Mouse (Mus musculus) limb, embryonic 14.5 days (tissue): ENCODE measurements at regions not wholly inside any gene's neighbourhood (a gene's known extent, or its start where the extent isn't known, plus 50 kb on each side); places are given as distances from the start of the nearest gene placed in this dataset.
"Not testable (repeated sequence)": the region's sequence is repeated elsewhere in the genome, so short reads cannot be mapped to it uniquely, and the experiment has no call there.

Source experiments
- ATAC-seq: fragments of 200-750 bp; cut with Nextera tagmentation; 2 replicates; pipeline ENCODE4 v1.8.0; 2017; ENCODE audit warnings: low read depth, moderate number of reproducible peaks, moderate TSS enrichment; ENCODE audit not compliant: low FRiP score
- DNase-seq: peaks from one replicate; pipeline ENCODE4 v3.0.0-alpha.2; 2015; ENCODE audit warnings: low spot score
- H3K27ac ChIP-seq: fragments of 300-500 bp; sonication (generic); replicated peaks from 2 replicates; pipeline ENCODE4 v1.5.1; 2014; ENCODE audit warnings: low read depth, mild to moderate bottlenecking, low read length, moderate library complexity, mixed read lengths
- H3K27me3 ChIP-seq: fragments of 300-500 bp; sonication (generic); 2 replicates; pipeline ENCODE4 v1.6.1; 2014; ENCODE audit warnings: low read length, mixed read lengths; ENCODE audit not compliant: control insufficient read depth, insufficient read depth
- H3K36me3 ChIP-seq: fragments of 300-500 bp; sonication (generic); 2 replicates; pipeline ENCODE4 v1.6.1; 2014; ENCODE audit warnings: mild to moderate bottlenecking, low read length, moderate library complexity, mixed read lengths; ENCODE audit not compliant: control insufficient read depth, insufficient read depth
- H3K4me1 ChIP-seq: fragments of 300-500 bp; sonication (generic); 2 replicates; pipeline ENCODE4 v1.6.1; 2014; ENCODE audit warnings: antibody characterized with exemption, low read length, mixed read lengths; ENCODE audit not compliant: control insufficient read depth, insufficient read depth
- H3K4me2 ChIP-seq: fragments of 300-500 bp; sonication (generic); replicated peaks from 2 replicates; pipeline ENCODE4 v1.6.1; 2014; ENCODE audit warnings: low read depth, mild to moderate bottlenecking, low read length, moderate library complexity; ENCODE audit not compliant: severe bottlenecking
- H3K4me3 ChIP-seq: fragments of 300-500 bp; sonication (generic); replicated peaks from 2 replicates; pipeline ENCODE4 v1.5.1; 2014; ENCODE audit warnings: low read length
- H3K9ac ChIP-seq: fragments of 300-500 bp; sonication (generic); 2 replicates; pipeline ENCODE4 v1.6.1; 2014; ENCODE audit warnings: mild to moderate bottlenecking, low read depth, low read length, moderate library complexity; ENCODE audit not compliant: severe bottlenecking
- H3K9me3 ChIP-seq: fragments of 300-500 bp; sonication (generic); 2 replicates; pipeline ENCODE4 v1.6.1; 2016; ENCODE audit warnings: low read length; ENCODE audit not compliant: control insufficient read depth
- POLR2A ChIP-seq: fragments of 200-500 bp; IDR thresholded peaks from 2 replicates; pipeline ENCODE4 v1.8.0; 2012; ENCODE audit warnings: inconsistent platforms, mild to moderate bottlenecking, moderate library complexity, borderline replicate concordance; ENCODE audit not compliant: insufficient read depth, insufficient read length; ENCODE audit errors: extremely low read depth
- WGBS: fragments of 180-500 bp; shearing (Covaris S2); extraction: QIAGEN DNeasy Blood & Tissue Kit; methylation state at CpG from one replicate; pipeline ENCODE4 v1.1.7; 2014; 5-methylcytosine and 5-hydroxymethylcytosine counted together

GRCm38 (mm10) chr13:45160281-45160680 lies 81.8 kb downstream of the Gm9817 start:
- no peak overlapping the region for H3K9ac ChIP-seq
- no peaks in the 10 kb centered on the region for H3K36me3 ChIP-seq
- ATAC-seq (no peak), DNase-seq (no peak)
- no peaks in the 10 kb centered on the region for H3K27me3 ChIP-seq
- no peak overlapping the region for H3K27ac ChIP-seq
- no peak overlapping the region for H3K4me3 ChIP-seq
- no peak for TF ChIP-seq POLR2A
- no peaks in the 10 kb centered on the region for H3K4me1 ChIP-seq
- no peaks in the 10 kb centered on the region for H3K9me3 ChIP-seq
- H3K4me2 ChIP-seq: no peak overlapping the region
- 82% methylated on average over 5 of the region's 5 CpGs for WGBS

- Histone ChIP-seq H3K4me1 (no peaks in the 10 kb centered on the region), H3K4me3 (no peak overlapping the region), H3K27ac (no peak overlapping the region), H3K9ac (no peak overlapping the region), H3K4me2 (no peak overlapping the region), H3K9me3 (no peaks in the 10 kb centered on the region), H3K27me3 (no peaks in the 10 kb centered on the region), H3K36me3 (no peaks in the 10 kb centered on the region)
- TF ChIP-seq POLR2A: no peak
- no peak for ATAC-seq
- DNase-seq: no peak
- 24% methylated on average over 6 of the region's 6 CpGs for WGBS
Measured at GRCm38 (mm10) chr13:45164001-45164778, 85.7 kb downstream of the Gm9817 start.

GRCm38 (mm10) chr13:45165159-45165558 lies 86.7 kb downstream of the Gm9817 start:
- DNase-seq (no peak), ATAC-seq (no peak)
- Histone ChIP-seq H3K4me3 (no peak overlapping the region), H3K4me1 (no peaks in the 10 kb centered on the region), H3K27ac (no peak overlapping the region), H3K9me3 (no peaks in the 10 kb centered on the region), H3K36me3 (no peaks in the 10 kb centered on the region), H3K27me3 (no peaks in the 10 kb centered on the region), H3K9ac (no peak overlapping the region), H3K4me2 (no peak overlapping the region)
- WGBS: 84% methylated on average over 3 of the region's 3 CpGs
- no peak for TF ChIP-seq POLR2A

- ATAC-seq: no peak
- no peaks in the 10 kb centered on the region for H3K36me3 ChIP-seq
- no peaks in the 10 kb centered on the region for H3K27me3 ChIP-seq
- no peak for TF ChIP-seq POLR2A
- H3K9me3 ChIP-seq: no peaks in the 10 kb centered on the region
- H3K4me3 ChIP-seq: no peak overlapping the region
- no peak overlapping the region for H3K9ac ChIP-seq
- DNase-seq: no peak
- no peaks in the 10 kb centered on the region for H3K4me1 ChIP-seq
- no peak overlapping the region for H3K27ac ChIP-seq
- H3K4me2 ChIP-seq: no peak overlapping the region
Measured at GRCm38 (mm10) chr13:45169716-45170115, 91.2 kb downstream of the Gm9817 start.

GRCm38 (mm10) chr13:45173139-45173538 lies 94.6 kb downstream of the Gm9817 start:
- TF ChIP-seq POLR2A: no peak
- H3K27ac ChIP-seq: no peak overlapping the region
- WGBS: 18% methylated on average over 9 of the region's 9 CpGs

GRCm38 (mm10) chr13:45175711-45176205 lies 97.3 kb downstream of the Gm9817 start:
- H3K4me3 ChIP-seq, H3K36me3 ChIP-seq, H3K9me3 ChIP-seq, H3K9ac ChIP-seq, H3K27me3 ChIP-seq, ATAC-seq, H3K4me1 ChIP-seq, H3K4me2 ChIP-seq, H3K27ac ChIP-seq, DNase-seq: not testable (repeated sequence)
- WGBS: 84% methylated on average over 3 of the region's 3 CpGs

More at GRCm38 (mm10) chr13:45173139-45173538, 94.6 kb downstream of the Gm9817 start:
- Histone ChIP-seq H3K4me1 (no peaks in the 10 kb centered on the region), H3K36me3 (no peaks in the 10 kb centered on the region), H3K27me3 (no peaks in the 10 kb centered on the region), H3K4me3 (no peak overlapping the region), H3K9ac (no peak overlapping the region), H3K9me3 (no peaks in the 10 kb centered on the region), H3K4me2 (no peak overlapping the region)
- ATAC-seq (no peak), DNase-seq (no peak)
